Mouse (Mus musculus): ENCODE measurements around the gene Lamtor2.
"Not testable (repeated sequence)": the region's sequence is repeated elsewhere in the genome, so short reads cannot be mapped to it uniquely, and the experiment has no call there.

Gene Lamtor2

DNA sequence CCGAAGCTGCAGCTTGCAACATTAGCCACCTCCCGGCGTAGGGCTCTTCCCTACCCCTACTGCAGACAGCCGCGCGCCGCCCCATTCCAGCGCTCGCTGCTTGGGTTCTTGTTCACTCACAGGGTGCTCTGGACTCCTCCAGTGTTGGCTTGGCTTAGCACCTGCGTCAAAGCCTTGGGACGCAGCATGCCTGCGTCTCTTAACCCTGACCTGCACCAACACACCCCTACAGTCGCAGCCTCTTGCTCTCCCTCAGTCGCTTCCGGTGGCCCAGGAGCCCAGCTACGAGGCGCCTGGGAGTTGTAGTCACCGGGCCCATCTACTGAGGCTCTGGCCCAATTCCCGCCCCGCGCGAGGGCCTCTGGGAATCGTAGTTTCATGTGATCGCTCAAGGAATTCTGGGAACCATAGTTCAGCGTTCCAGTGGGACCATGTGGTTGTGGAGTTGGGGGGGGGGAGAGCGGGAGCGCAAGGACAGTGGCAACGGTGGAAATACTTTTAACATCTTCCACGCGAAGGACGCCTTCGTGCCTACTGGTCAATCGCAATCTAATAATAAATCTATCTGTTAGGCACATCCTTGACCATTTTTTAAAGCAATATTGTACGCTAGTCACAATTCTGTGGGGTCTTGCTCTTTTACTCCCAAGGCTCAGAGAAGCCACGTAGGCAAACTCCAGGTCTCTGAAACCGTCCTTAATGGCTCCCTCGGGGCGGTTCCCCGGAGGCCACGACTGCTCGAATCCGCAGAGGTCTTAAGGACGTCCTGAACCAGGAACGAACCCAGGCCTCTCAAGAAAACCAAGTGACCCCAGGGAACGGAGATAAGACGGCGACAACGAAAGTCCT is at the start of gene Lamtor2:
Gene Lamtor2, minus strand, starts transcription at position 399 of the 849 bp plus-strand sequence.
- peak; percentile 87 to 97 for DNase-seq (ENCODE audit: low spot score in 2 of 2)

DNA sequence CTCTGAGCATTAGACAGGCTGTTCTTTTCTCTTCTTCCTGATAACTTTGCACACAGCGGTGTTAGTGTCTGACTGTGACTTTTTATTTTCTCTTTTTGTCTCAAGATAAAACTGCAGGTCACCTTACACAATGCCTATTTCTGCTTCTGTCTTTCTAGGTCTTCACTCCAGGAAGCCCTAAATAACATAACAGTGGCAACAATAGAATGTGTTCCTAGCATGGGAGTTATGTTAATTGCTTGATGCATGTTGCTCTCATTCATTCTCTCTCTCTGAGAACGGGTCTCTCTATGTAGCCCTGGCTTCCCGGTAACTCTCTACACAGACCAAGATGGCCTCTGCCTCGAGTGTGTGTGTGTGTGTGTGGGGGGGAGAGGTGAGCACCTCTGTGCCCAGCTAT is 49.6 kb upstream of the Lamtor2 start:
- DNase-seq (ENCODE audit: low spot score in 2 of 2) = no peak

DNA sequence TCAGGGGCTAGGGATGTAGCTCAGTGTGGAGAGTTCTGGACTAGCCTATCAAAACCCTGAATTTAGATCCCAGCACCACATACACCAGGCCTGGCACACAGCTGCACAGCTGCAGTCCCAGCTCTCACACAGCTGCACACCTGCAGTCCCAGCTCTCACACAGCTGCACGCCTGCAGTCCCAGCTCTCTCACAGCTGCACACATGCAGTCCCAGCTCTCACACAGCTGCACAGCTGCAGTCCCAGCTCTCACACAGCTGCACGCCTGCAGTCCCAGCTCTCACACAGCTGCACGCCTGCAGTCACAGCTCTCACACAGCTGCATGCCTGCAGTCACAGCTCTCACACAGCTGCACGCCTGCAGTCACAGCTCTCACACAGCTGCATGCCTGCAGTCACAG is 43.7 kb upstream of the Lamtor2 start:
- not testable (repeated sequence) for DNase-seq (ENCODE audit: low spot score in 2 of 2)

DNA sequence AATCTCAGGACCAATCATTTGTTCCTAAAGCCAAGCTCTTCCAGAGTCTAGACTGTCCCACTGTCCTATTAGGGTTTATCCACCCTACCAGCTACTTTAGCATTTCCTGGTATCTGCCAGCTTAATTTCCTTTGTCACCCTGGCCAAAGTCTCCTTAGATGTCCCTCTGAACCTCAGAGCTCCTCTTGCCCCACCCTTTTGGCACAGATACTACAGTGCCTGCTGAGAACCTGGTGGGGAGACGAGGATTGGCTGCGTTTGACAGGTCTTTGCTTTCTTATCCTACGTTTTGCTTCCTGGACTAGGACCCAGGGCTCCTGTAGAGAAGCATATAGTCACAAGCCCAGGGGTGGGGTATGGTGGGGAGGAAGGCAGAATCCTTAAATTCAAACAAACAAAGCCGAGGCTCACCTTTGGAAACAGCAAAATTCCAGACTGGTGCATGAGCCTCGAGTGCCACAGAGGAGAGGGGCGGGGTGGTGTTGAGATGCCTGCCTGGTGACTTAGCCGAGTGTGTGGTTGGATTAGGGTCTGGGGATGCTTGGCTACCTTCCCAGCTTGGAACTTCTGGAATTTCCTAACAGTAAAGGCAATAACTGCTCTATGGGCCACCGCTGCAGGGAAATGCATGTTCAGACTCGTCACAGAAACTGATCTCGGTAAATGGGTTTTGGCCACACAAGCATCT is 41.2 kb upstream of the Lamtor2 start:
- no peak for DNase-seq (ENCODE audit: low spot score in 2 of 2)

DNA sequence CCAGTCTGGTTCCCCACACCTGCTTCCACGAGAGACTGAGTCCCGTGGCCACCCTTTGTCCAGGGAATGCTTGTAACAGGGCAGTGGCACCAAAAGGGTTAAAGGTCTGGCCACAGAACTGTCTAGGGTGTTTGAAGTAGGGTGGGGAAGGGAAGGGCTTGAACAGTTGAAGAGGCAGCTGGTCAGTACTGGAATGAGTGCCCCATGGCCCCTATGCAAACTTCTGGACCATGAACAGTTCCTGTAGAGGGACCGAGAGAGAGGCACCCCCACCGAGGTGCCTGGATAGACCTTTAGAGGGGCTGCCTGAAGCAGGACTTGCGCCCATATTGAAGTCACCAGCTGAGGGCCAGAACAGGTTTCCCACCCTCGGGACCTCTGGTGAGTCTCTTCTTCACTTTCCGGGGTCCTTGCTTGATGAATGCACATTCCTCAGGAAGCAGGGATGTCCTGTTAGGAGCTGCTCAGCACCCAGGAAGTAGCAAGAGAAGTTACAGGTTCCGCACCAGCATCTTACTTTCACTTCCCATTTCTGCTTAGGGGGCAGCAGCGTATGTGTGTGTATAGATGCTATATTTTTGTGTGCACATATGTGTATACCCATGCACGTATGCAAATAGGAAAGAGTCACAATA is 40.2 kb upstream of the Lamtor2 start:
- DNase-seq (ENCODE audit: low spot score in 2 of 2) = peak; percentile 44 to 55

DNA sequence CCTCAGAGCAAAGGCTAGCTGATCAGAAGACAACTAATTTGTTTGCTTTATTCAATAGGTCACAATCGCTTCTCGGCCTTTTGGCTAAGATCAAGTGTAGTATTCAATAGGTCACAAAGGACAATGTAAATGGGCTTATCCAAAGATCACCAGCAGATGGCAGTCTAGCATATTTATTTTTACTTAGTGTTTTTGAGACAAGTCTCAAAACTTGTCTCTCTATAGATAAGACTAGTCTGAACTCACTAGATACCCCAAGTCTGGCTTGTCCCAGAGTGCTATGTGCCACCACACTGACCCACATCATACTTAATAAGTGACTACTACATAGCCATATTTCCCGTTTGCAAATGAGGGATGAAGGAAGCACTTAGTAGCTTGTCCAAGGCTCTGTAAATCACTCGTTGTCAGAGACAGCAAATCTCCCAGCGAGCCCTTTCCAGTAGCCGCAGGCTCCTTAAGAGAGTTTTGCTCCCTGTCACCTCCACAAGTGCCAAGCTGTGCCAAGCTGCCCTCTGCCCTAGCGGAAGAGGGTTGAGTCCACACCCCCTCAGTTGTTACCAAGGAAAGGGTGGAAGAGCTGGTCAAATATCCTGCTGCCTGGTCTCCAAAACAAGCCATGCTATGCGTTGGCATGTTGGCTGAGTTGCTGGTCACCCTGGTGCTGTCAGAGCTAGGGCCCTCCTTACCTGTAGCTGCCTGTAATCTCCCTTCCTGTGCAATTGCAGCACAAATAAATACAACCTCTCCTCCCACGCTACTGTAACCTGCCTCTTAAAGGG is 39.3 kb upstream of the Lamtor2 start:
- DNase-seq (ENCODE audit: low spot score in 2 of 2) = peak; percentile 28 to 58

DNA sequence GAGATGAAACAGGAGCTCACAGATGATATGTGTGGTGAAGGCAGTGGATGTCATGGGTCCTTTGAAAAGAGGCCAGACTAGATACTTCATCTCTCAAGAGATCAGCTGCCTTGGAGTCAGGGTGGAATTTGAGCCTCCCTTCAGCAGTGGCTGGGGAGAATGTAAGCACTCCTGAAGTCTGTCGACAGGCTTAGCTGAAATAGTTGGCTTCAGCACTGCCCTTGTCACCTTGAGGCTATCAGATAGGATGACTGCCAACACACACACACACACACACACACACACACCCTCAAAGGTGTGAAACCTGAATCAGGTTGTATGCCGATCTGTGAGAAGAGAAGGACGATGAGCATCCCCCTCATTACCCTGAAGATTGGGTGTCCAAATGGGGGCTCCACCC is 38.2 kb upstream of the Lamtor2 start:
- no peak for DNase-seq (ENCODE audit: low spot score in 2 of 2)

DNA sequence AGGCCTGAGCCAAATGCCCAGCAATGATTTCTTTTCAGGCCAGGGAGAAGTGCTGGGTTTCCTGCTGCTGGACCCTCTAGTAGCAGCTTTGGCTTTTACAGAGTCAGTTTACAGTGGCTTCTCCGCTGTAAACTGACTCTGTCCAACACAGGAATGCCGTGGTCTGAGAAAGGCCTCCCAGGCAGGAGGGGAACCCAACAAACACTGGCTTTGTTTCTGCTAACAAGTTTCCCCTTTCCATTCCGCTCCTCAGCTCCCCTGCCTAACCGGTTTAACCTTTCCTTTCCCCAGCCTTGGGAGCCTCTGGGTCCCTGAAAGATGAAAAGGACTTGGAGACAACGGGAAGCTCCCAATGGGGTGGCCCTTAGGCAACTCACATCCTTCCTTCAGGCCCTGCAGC is 37.4 kb upstream of the Lamtor2 start:
- DNase-seq (ENCODE audit: low spot score in 2 of 2) = no peak

DNA sequence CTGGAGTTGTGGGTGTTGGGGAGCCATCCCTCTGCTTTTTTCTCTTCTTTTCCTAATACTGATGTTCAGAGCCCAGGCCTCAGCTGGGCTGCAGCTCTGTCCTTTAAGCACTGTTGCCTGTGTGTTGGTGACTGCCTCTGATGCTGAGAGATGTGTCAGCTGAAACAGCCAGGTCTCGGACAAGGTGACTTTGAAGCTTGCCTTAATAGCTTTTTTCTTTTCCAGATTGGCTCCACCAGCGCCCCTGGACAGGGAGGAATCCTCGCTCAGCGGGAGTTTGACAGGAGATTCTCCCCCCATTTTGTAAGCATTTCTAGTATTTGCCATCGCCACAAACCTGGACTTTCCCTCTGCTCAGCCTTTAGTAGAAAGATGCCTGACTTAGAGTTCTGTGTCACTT is 33.8 kb upstream of the Lamtor2 start:
- no peak for DNase-seq (ENCODE audit: low spot score in 2 of 2)

DNA sequence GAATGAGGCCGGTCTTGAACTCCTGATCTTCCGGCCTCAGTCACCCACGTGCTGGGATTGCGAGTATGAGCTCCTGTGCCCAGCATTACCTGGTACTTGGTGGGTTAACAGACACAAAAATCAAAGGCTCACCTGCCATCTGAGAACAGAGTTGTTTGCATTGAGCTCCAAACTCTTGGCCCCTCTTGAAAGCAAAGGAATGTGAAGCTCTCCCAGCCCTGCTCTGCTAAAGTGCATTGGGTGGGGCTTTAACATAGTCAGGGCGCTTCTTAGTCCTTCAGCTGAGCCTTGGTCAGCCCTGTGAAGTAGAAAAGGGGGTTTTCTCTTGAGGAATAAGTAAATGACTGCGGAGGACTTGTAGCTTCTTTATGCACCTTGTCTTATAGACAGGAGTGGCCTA is 32.9 kb upstream of the Lamtor2 start:
- DNase-seq (ENCODE audit: low spot score in 2 of 2) = no peak

DNA sequence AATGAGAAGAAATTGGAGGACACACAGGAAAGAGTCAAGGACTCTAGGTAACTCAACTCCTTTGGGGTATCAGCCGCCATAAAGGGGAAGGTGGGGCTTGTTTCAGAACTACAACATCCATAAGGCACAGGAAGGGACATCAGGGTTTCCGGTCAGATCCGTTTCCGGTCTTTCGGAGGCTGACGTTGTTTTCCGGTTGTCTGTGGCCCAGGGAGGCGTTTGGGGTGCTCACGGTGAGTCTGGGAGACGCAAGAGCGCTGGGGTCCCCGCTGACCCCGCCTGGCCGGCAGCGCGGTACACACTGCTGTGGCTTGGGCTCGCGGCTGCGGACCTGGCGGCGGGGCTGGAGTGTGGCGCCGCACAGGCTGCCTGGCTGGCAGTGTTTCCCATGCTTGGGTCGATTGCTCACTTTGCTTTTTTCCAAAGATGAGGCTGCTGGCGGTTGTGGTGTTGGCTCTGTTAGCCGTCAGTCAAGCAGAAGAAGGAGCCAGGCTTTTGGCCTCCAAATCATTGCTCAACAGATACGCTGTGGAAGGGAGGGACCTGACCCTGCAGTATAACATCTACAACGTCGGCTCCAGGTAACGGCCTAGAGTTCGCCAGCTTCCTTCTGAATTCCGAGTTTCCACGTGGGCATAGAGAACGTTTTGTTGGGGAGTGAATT is 26.7 kb upstream of the Lamtor2 start:
- DNase-seq (ENCODE audit: low spot score in 2 of 2) = peak; percentile 69 to 80

DNA sequence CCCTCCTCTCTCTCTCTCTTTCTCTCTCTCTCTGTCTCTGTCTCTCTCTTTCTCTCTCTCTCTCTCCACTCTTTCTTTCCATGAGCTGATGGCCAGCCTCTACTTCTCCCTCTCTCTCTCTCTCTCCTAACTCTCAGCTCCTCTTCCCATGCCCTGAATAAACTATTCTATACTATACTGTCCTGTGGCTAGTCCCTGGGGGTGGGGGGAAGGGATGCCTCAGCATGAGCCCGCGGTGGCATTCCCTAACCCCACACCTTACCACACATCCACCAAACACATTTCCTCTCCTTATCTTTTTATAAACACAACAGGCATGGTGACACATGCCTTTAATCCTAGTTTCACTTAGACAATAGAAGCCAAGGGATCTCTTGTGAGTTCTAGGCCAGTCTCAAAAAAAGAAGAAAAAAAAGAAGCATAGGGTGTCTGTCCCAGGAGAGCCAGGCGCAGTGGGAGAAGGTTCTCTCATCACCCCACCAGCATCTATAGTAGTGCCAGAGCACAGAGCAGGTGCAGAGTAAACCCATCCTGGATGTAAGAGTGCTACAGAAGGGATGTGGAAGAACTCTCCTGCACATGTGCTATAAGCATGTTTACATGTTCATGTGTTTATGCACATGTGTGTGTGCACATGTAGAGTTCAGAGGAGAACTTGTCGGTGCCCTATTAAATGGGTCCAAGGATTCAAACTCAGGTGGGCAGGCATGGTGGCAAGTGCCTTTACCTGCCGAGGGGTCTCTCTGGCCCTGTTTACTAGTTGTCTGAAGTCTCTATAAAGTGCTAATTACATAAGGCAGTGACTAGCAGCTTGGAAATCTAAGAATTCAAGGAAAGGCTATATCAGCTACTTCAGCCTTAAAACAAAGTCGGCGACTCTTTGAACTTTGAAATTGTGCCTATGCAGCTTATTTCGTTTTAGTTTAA is 25.9 kb upstream of the Lamtor2 start:
- no peak for DNase-seq (ENCODE audit: low spot score in 2 of 2)

DNA sequence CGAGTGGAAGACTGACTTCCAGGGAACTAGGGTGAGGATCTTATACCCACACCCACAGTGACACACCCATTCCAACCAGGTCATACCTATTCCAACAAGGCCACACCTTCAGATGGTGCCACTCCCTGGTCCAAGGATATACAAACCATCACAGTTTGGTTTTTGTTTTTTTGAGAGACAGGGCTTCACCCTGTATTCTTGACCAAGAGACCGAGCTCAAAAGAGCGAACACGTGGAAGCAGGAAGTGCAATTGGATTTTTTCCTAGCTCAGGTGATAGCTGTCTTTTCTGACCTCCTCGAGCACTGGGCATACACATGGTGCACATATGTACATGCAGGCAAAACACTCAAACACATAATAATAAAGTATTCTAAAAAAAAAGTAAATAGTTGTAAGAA is 25.0 kb upstream of the Lamtor2 start:
- DNase-seq (ENCODE audit: low spot score in 2 of 2) = not testable (repeated sequence)

DNA sequence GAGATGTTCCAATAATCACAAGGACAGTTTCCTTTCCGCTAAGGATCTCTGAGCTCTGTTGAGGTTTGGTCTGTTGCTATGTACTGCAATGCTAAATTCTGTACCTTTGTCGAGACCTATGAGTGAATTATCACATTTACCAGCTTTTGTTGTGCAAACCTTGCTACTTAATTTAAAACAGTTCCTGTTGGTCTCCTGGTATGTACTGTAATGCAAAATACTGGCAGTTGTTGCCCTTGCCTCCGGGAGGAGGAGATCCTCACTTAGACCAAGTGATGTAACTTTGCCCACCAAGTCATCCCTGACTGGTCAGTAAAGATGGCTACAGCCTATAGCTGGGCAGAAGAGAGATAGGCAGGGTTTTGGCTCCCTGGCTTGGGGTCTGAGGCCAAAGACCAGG is 22.7 kb upstream of the Lamtor2 start, which contains the start of gene Ssr2:
Gene Ssr2, plus strand, starts transcription at position 337 of the 400 bp plus-strand sequence.
- DNase-seq (ENCODE audit: low spot score in 2 of 2) = no peak

DNA sequence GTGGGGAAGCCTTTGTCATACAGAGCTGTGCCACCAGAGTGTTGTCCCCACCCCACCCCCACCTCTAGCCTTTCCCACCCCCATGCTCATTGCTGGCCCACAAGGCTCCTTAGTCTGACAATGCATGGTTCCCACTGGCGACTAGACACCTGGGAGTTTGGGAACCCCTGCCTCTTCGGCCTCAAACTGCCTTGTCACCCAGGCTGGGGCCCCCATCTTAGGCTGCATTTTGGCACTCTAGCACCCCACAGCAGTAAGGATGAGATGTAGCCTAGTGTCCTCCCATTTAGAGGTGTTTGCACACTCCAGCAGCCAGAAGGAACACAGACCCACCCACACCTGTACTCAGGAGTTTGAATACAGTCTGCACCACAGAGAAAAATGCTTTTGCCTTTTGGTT is 20.9 kb upstream of the Lamtor2 start:
- DNase-seq (ENCODE audit: low spot score in 2 of 2) = no peak

DNA sequence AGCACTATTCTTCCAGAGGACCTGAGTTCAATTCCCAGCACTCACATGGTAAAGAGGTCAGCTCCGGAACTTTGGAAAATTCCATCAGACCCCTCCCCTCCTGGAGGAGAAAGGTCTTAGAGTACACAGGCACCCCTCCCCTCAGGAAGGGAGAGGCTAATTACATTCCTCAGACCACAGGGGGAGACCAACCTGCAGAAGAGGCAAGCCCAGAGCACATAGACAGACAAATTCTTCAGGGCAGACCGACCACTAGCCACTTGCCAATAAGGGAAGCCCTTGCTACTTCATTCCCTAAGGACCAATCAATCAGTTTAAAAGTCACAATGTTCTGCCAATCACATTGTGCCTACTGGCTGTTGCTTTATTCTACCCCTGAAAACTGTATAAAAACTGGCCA is 20.0 kb upstream of the Lamtor2 start:
- DNase-seq (ENCODE audit: low spot score in 2 of 2) = no peak

DNA sequence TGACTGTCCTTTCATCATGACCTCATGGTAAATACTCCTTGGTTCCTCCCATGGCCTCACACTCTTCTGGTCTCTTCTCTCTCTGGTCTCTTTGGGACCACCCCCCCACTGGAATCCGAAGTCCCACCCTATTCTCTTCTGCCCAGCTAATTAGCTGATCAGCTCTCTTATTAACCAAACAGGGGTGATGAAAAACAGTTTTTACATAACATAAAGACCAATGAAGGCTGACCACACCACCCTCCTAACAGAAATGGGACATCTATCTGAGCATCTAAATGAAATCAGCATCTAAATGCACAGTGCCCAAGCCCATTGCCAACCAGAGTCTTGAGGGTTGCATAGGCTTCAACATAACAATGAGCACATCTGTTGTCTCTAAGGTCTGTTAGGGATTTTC is 19.0 kb upstream of the Lamtor2 start:
- no peak for DNase-seq (ENCODE audit: low spot score in 2 of 2)

DNA sequence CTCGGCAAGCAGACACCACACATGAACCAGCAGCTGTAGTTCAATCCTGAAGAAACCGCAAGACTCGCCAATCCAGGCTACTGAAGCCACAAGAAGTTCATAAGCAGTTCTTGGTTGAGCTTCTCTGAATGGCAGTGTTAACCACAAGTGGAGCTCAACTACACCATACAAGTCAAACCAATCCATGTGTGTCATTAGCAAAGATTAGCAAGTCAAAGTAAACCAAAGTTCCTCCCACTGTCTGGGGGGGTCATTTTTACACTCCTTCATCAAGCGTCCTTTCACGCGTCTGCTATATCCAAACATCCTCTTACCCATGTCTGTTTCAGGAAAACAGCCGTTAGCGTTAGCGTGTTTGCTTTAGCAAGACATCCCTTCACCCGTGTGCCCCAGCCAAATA is 17.5 kb upstream of the Lamtor2 start:
- no peak for DNase-seq (ENCODE audit: low spot score in 2 of 2)

DNA sequence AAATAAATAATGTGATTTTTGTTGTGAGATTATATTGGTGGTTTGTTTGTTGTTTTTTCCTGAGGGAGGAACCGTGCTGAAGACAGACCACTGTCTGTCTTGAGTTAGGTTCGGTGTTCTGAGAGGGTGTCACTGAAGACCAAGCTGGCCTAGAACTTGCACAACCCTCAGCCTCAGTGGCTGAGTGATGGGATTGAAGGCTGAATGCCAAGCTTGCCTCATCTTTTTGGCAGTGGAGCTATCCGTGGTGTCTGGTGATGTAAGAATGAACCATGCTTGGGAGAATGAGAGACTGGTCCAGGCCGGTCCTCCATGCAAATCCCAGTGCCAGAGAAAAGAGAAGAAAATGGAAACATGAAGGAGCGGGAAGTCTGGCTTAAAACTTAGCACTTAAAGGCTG is 16.8 kb upstream of the Lamtor2 start:
- DNase-seq (ENCODE audit: low spot score in 2 of 2) = no peak

DNA sequence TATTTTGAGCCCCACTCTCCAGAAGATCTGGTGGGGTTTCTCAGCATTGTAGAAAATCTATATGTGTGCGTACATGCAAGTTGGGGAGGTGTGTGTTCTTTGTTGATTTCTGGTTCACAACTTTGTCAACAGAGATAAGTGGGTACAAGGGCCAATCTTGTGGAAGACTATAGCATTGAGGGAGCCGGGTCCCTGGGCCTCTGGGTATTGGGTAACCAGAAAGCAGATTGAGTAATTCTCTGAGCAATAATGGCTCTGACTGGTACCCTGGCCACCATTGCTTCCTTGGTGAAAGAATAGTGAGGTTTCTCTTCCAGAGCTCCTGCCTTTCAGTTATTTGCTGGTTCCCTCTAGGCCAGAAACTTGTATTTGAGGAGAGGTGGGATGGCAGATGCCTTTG is 16.2 kb upstream of the Lamtor2 start:
- no peak for DNase-seq (ENCODE audit: low spot score in 2 of 2)
